Mouse (Mus musculus) myocyte (in vitro differentiated cells): Measurements from ENCODE around the gene Ascc3.

ENCODE experiments used
- CEBPB ChIP-seq: IDR thresholded peaks from 2 replicates; pipeline ENCODE4 v1.6.1; 2011; ENCODE audit warnings: mild to moderate bottlenecking, moderate library complexity; ENCODE audit not compliant: poor library complexity, insufficient read depth, severe bottlenecking
- E2F4 ChIP-seq: IDR thresholded peaks from one replicate; pipeline ENCODE4 v1.6.1; 2011; ENCODE audit warnings: mild to moderate bottlenecking, control low read depth, moderate library complexity; ENCODE audit not compliant: insufficient read depth
- MAX ChIP-seq: IDR thresholded peaks from one replicate; pipeline ENCODE4 v1.6.1; 2011; ENCODE audit warnings: low read depth, mild to moderate bottlenecking, control low read depth
- MYOD1 ChIP-seq, 3 experiments: IDR thresholded peaks; one replicate each; pipeline ENCODE4 v1.6.1; 2011; ENCODE audit warnings: control low read depth in 2 of 3, low read depth in 2 of 3, mild to moderate bottlenecking in 2 of 3, moderate library complexity in 1 of 3; ENCODE audit not compliant: insufficient read length in 2 of 3, control insufficient read depth in 1 of 3
- MYOG ChIP-seq, 3 experiments: IDR thresholded peaks; one replicate each; pipeline ENCODE4 v1.6.1; 2011; ENCODE audit warnings: control low read depth in 2 of 3, low read depth in 2 of 3, mild to moderate bottlenecking in 2 of 3; ENCODE audit not compliant: insufficient read length in 2 of 3, control insufficient read depth in 1 of 3, insufficient read depth in 1 of 3
- POLR2A ChIP-seq: IDR thresholded peaks from one replicate; pipeline ENCODE4 v1.6.1; 2011; ENCODE audit warnings: low read depth, mild to moderate bottlenecking, control low read depth, moderate library complexity; ENCODE audit not compliant: insufficient read length
- POLR2AphosphoS2 ChIP-seq: IDR thresholded peaks from one replicate; pipeline ENCODE4 v1.6.1; 2011; ENCODE audit warnings: low read depth, control low read depth; ENCODE audit not compliant: insufficient read length
- SRF ChIP-seq: IDR thresholded peaks from one replicate; pipeline ENCODE4 v1.6.1; 2011; ENCODE audit warnings: low read depth; ENCODE audit not compliant: control insufficient read depth, insufficient read length
- TCF12 ChIP-seq: IDR thresholded peaks from one replicate; pipeline ENCODE4 v1.6.1; 2011; ENCODE audit warnings: mild to moderate bottlenecking, control low read depth; ENCODE audit not compliant: poor library complexity, insufficient read depth, severe bottlenecking
- USF1 ChIP-seq: IDR thresholded peaks from one replicate; pipeline ENCODE4 v1.6.1; 2011; ENCODE audit warnings: low read depth, mild to moderate bottlenecking, control low read depth, moderate library complexity

DNA sequence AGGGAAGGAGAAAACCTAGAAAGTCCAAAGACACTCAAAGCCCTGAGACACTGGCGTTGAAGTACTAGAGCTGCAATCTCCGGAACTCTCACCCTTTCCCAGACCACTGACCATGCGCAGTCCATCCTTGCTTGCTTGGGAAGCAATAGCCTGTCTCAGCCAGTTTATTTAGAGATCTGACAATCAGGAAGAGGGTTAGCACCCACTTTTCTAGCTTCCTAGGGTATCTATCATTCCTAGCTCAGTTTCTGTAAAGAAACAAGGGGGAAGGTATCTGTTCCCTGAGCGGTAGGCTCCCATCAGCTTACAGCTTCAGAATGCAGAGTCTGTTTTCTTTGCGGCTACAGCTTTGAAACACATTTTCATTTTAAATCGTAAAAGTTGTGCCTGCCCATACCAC is 298.2 kb downstream of the Ascc3 start:
- TF ChIP-seq POLR2A (no peak), USF1 (no peak), E2F4 (no peak), MYOG (IDR thresholded peaks at IDR 0.05; ENCODE audit: control insufficient read depth in 1 of 3, insufficient read depth in 1 of 3, insufficient read length in 2 of 3, low read depth in 2 of 3) (no peak), TCF12 (no peak), MAX (no peak), CEBPB (no peak), POLR2AphosphoS2 (no peak), SRF (no peak), MYOD1 (IDR thresholded peaks at IDR 0.05; ENCODE audit: control insufficient read depth in 1 of 3, insufficient read length in 2 of 3, low read depth in 2 of 3) (no peak)
